Mouse (Mus musculus) lung, embryonic 15.5 days (tissue): ENCODE results near the gene Sv2b. TPM values are rescaled to one million over a fixed set of nuclear protein-coding genes. Genes with fewer than 3 reads are reported as not detected.

ENCODE experiments used
- ATAC-seq: fragments of 200-750 bp; cut with Nextera tagmentation; 2 replicates; pipeline ENCODE4 v1.8.0; 2017; ENCODE audit warnings: moderate number of reproducible peaks, borderline replicate concordance; ENCODE audit not compliant: low FRiP score, low TSS enrichment; ENCODE audit errors: extremely low read depth
- H3K27ac ChIP-seq: fragments of 300-500 bp; sonication (generic); 2 replicates; pipeline ENCODE4 v1.5.1; 2015; ENCODE audit warnings: moderate library complexity, mild to moderate bottlenecking, inconsistent platforms
- H3K27me3 ChIP-seq: fragments of 300-500 bp; sonication (generic); 2 replicates; pipeline ENCODE4 v1.6.1; 2015; ENCODE audit warnings: inconsistent platforms
- H3K36me3 ChIP-seq: fragments of 300-500 bp; sonication (generic); 2 replicates; pipeline ENCODE4 v1.6.1; 2015; ENCODE audit warnings: inconsistent platforms
- H3K4me1 ChIP-seq: fragments of 300-500 bp; sonication (generic); 2 replicates; pipeline ENCODE4 v1.6.1; 2015; ENCODE audit warnings: inconsistent platforms
- H3K4me2 ChIP-seq: fragments of 300-500 bp; sonication (generic); 2 replicates; pipeline ENCODE4 v1.6.1; 2015; ENCODE audit warnings: inconsistent platforms, mild to moderate bottlenecking, moderate library complexity
- H3K4me3 ChIP-seq: fragments of 300-500 bp; sonication (generic); 2 replicates; pipeline ENCODE4 v1.5.1; 2015; ENCODE audit warnings: mild to moderate bottlenecking, inconsistent platforms
- H3K9ac ChIP-seq: fragments of 300-500 bp; sonication (generic); 2 replicates; pipeline ENCODE4 v1.6.1; 2015; ENCODE audit warnings: inconsistent platforms
- H3K9me3 ChIP-seq: fragments of 300-500 bp; sonication (generic); 2 replicates; pipeline ENCODE4 v1.6.1; 2016; ENCODE audit warnings: inconsistent platforms
- WGBS: fragments of 180-500 bp; shearing (Covaris S2); methylation state at CpG from one replicate; pipeline ENCODE4 v1.1.7; 2015; 5-methylcytosine and 5-hydroxymethylcytosine counted together
- polyA plus RNA-seq: library from polyadenylated mRNA; unstranded; fragments of >200 nt; fragmentation: Nextera tagmentation; extraction: Ambion mirVana; gene quantifications from 2 replicates; pipeline ENCODE4 v1.2.1, GENCODE M21; 2015

Sv2b gene
- polyA plus RNA-seq, 1 experiment from 2014 or later, result 0.75 TPM

DNA sequence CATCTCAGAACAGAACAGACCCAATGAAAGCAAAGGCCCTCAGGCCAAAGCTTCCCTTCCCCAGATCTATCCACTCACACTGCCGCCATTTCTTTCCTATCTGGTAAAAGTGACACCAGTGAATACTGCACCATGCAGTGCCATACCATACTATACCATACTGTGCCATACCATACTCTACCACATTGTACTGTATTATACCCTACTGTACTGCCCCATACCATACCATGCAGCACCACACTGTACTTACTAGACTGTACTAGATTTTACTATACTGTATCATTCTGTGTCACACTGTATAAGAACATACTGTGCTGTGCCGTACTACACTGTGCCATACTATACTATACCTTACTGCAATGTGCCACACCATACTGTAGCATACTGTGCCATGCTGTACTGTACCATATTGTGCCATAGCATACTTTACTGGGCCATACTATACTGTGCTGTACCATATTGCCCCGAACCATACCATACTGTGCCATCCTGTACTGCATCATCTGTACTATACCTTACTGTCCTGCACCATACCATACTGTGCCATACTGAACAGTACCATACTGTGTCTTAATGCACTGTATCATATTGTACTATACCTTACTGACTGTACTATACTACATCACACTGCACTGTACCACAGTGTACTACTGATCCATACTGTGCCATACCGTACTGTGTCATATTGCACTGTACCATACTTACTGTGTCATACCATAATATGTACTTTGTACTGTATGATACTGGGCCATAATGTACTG, 114.7 kb downstream of the Sv2b start:
- no peaks in the 10 kb centered on the region for H3K9me3 ChIP-seq
- H3K27me3 ChIP-seq, result no peaks in the 10 kb centered on the region
- 90% methylated on average over 4 of the region's 4 CpGs for WGBS
- H3K36me3 ChIP-seq, result no peaks in the 10 kb centered on the region
- no peak overlapping the region for H3K9ac ChIP-seq
- no peaks in the 10 kb centered on the region for H3K4me1 ChIP-seq
- H3K4me2 ChIP-seq, result no peak overlapping the region
- ATAC-seq, result peak; percentile 55
- H3K4me3 ChIP-seq, result no peak overlapping the region
- no peak overlapping the region for H3K27ac ChIP-seq

DNA sequence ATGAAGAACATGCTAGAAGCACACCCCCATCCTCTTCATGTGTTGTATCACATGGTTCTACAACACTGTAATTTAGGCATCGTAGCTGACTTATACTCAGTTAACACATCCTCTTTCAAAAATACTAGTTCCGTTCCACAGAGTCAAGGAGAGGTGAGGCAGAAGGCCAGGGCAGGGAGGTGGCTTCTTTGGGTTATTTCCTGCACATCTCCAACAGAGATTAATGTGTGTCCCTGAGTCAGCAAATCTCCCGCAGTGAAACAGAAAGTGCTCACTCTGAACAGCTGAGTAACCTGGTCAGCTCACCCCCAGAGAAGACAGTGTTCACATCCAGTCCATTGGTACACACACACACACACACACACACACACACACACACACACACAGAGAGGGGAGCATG, 118.9 kb downstream of the Sv2b start:
- H3K4me2 ChIP-seq, result no peak overlapping the region
- no peaks in the 10 kb centered on the region for H3K27me3 ChIP-seq
- no peak for ATAC-seq
- no peak overlapping the region for H3K9ac ChIP-seq
- no peaks in the 10 kb centered on the region for H3K9me3 ChIP-seq
- H3K4me3 ChIP-seq, result no peak overlapping the region
- H3K4me1 ChIP-seq, result no peaks in the 10 kb centered on the region
- H3K27ac ChIP-seq, result no peak overlapping the region
- 63% methylated on average over 3 of the region's 3 CpGs for whole genome bisulfite sequencing
- H3K36me3 ChIP-seq, result no peaks in the 10 kb centered on the region

DNA sequence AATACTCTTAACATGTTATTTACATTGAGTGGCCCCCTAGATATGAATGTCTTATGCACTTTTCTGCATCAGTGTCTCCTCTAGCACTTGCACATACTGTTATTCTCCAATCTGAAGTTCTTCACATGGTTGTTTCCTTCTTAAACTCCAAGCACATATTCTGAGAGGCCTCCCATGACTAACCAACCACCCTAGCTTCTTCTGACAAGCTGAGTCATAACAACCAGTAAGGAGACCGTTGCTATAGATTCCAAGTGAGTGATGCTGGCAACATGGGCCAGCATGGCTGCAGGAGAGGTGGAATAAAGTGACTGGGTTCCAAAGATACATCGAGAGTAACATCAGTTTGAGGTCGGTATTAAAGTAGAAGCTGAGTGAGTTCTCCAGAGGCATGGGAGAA, 134.0 kb downstream of the Sv2b start:
- no peak for ATAC-seq
- H3K27ac ChIP-seq, result no peak overlapping the region
- H3K4me3 ChIP-seq, result no peak overlapping the region
- H3K4me1 ChIP-seq, result no peaks in the 10 kb centered on the region
- 88% methylated on average over 3 of the region's 3 CpGs for whole genome bisulfite sequencing
- no peaks in the 10 kb centered on the region for H3K36me3 ChIP-seq
- H3K9me3 ChIP-seq, result no peaks in the 10 kb centered on the region
- H3K4me2 ChIP-seq, result no peak overlapping the region
- H3K27me3 ChIP-seq, result no peaks in the 10 kb centered on the region
- H3K9ac ChIP-seq, result no peak overlapping the region

DNA sequence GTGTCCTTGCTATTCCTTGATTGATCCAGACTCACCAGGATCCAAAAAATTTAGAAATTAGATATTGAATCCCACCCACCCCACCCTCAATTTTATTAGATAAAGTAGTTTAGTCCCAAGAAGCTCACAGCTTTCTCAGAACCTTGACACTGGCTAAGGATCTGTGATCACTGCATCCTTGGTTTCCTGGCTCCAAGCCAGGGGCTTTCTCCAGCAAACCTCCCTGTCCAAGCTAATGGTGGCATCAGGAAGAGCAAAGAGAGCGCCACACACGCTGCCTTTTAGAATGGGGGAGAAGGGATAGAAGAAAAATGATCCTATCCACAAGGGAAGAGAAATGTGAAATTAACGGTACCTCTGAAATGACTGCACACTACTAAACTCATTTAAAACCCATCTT, 141.6 kb downstream of the Sv2b start:
- ATAC-seq, result no peak
- no peak overlapping the region for H3K4me2 ChIP-seq
- no peak overlapping the region for H3K4me3 ChIP-seq
- no peaks in the 10 kb centered on the region for H3K27me3 ChIP-seq
- no peaks in the 10 kb centered on the region for H3K9me3 ChIP-seq
- WGBS, result 65% methylated on average over 3 of the region's 3 CpGs
- no peak overlapping the region for H3K9ac ChIP-seq
- no peaks in the 10 kb centered on the region for H3K36me3 ChIP-seq
- H3K4me1 ChIP-seq, result no peaks in the 10 kb centered on the region
- H3K27ac ChIP-seq, result no peak overlapping the region

DNA sequence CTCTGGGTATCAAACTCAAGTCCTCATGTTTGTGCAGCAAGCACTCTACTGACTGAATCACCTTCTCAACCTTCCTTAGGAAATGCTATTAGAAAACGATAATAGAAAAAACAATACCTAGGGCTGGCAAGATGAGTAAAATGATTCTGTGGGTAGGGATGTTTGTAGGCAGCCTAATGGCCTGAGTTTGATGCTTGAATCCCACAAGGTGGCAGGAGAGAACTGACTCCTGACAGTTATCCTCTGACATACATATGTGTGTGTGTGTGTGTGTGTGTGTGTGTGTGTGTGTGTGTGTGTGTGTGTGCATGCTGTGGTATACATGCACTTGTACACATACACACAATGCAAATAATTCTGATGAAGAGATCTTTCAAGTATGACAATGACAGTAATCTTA, 161.9 kb downstream of the Sv2b start:
- Histone ChIP-seq H3K4me3 (no peak overlapping the region), H3K4me2 (no peak overlapping the region), H3K27me3 (no peaks in the 10 kb centered on the region), H3K9me3 (no peaks in the 10 kb centered on the region), H3K36me3 (no peaks in the 10 kb centered on the region), H3K4me1 (peaks cover 3% of the 10 kb centered on the region; the same call in 1 of the 2 replicates), H3K9ac (no peak overlapping the region), H3K27ac (no peak overlapping the region)
- WGBS, result 72% methylated on average over 1 of the region's 1 CpGs
- no peak for ATAC-seq

DNA sequence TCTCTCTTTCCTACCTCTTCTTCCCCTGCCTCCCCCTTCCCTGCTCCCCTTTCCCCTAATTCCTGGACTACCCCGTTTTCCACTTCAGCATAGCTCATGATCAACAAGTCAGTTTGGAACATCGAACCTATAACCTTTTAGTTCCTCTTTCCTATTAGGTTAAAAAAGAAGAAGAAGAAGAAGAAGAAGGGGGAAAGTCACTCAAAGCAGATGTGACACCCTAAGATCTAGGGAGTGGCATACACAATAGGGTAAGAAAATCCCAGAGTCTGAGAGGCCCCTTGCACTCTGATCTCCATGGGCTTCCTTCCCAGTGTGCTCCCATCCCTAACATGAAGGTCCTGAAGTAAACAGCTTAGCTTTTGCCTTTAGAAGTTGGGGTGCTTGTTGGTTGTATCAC, 166.3 kb downstream of the Sv2b start:
- H3K4me3 ChIP-seq, result no peak overlapping the region
- no peaks in the 10 kb centered on the region for H3K36me3 ChIP-seq
- ATAC-seq, result no peak
- no peak overlapping the region for H3K9ac ChIP-seq
- no peaks in the 10 kb centered on the region for H3K27me3 ChIP-seq
- peaks cover 9% of the 10 kb centered on the region; the same call in 1 of the 2 replicates for H3K4me1 ChIP-seq
- no peaks in the 10 kb centered on the region for H3K9me3 ChIP-seq
- H3K27ac ChIP-seq, result no peak overlapping the region
- no peak overlapping the region for H3K4me2 ChIP-seq
- 42% methylated on average over 2 of the region's 2 CpGs for WGBS

DNA sequence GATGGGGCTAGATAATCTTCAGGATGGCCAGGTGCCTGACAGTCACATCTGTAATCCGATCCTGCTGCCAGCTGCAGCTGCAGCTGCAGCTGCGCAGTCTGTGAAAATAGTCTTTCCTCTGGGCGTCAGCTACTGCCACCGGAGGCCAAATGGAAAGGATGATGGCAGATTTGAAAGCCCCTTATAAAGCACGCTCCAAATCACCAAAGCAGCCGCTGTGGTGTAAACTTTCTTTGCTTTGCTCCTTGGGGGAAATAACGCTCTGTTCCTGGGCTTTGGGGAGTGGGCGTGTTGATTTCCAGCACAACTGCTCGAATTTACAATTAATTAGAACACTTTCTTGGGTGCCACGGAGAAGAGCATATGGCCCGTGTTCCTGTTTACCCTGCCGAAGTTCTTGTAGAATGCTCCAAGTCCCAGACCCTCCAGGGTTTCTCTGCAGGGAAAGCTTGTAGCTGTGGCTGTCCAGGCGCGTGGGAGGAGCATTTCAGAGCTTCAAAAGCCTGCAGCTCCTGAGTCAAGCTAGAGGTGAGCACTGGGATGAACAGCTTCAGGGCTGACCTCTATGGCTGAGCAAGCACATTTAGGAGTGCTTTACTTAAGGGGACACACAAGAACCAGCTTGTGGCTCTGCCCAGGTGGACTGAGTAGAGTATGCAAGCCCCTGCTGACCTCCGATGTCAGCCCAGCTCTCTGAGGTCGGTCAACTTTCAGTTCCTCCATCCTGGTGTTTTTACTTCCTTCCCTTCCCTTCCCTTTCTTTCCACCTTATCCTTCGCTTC, 167.0 kb downstream of the Sv2b start:
- WGBS, result 5% methylated on average over 17 of the region's 17 CpGs
- no peak overlapping the region for H3K27ac ChIP-seq
- peak; percentile 46; the same call in 1 of the 2 replicates for ATAC-seq
- H3K4me3 ChIP-seq, result peak overlapping the region; percentile 28
- H3K27me3 ChIP-seq, result no peaks in the 10 kb centered on the region
- H3K4me2 ChIP-seq, result peak overlapping the region; percentile 61
- peaks cover 9% of the 10 kb centered on the region; the same call in 1 of the 2 replicates for H3K4me1 ChIP-seq
- no peak overlapping the region for H3K9ac ChIP-seq
- H3K9me3 ChIP-seq, result no peaks in the 10 kb centered on the region
- H3K36me3 ChIP-seq, result no peaks in the 10 kb centered on the region

DNA sequence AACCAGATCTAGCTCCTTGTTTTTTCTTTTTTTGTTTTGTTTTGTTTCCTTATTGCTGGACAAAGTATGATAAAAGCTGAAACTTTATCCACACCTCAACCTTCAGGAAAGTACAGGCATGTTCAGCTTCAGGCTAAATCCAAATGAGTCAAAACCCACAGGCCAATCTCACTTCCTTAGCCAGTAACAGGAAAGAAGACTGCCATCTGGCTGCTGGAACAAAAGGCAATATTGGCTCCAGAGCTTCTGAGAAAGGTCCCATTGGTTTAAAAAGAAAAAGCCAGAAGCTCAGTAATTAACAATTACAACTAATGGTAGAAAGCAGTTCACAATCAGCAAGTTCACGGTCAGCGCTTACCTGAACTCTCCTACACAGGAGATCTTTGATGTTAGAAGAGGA, 169.8 kb downstream of the Sv2b start:
- Histone ChIP-seq H3K36me3 (no peaks in the 10 kb centered on the region), H3K9me3 (no peaks in the 10 kb centered on the region), H3K27ac (no peak overlapping the region), H3K4me2 (no peak overlapping the region), H3K9ac (no peak overlapping the region), H3K4me1 (peaks cover 9% of the 10 kb centered on the region; the same call in 1 of the 2 replicates), H3K4me3 (no peak overlapping the region), H3K27me3 (no peaks in the 10 kb centered on the region)
- ATAC-seq, result no peak
- 95% methylated on average over 2 of the region's 2 CpGs for WGBS

DNA sequence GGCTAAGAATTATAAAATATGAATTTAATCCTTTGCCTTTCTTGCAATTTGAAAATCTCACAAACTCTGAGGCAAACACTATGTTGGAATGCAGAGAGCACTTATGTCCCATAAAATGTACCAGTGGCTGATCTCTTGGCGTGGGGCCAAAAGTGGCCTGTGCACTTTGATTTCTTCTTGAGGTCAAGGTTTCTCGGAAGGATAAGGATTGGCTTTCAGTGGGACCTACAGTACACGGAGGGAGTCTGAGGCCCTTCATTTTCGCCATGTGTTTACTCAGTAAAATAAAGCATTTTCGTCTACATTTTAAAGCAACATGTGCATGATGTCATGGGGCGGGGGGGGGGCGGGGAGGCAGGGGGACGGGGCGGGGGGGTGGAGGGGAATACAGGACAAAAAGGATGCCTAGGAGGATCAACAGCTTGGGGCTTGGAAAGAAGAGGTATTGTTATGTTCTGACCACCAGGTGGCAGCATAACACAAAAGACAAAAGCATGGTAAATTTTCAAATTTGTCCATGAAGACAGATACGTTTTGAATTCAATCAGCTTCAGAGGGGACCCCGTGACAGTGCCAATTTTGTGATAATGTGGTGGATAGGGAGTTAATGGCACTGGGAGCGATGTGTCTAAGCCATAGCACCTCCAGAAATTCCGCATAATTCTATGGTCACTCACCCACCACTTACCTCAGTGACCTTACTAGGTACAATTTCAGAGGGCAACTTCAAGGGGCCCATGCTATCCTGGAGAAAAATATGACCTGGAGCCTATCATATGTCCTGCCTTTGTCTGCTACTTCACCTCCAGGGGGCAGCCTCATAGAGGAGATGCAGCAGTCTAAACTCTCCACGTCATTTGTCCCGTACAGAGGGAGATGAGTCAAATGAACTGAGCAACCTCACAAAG, 174.1 kb downstream of the Sv2b start:
- no peak overlapping the region for H3K4me3 ChIP-seq
- H3K27ac ChIP-seq, result no peak overlapping the region
- no peaks in the 10 kb centered on the region for H3K27me3 ChIP-seq
- no peaks in the 10 kb centered on the region for H3K9me3 ChIP-seq
- peak; percentile 23; the same call in 1 of the 2 replicates for ATAC-seq
- H3K4me2 ChIP-seq, result no peak overlapping the region
- WGBS, result 19% methylated on average over 15 of the region's 15 CpGs
- H3K4me1 ChIP-seq, result no peaks in the 10 kb centered on the region
- H3K9ac ChIP-seq, result no peak overlapping the region
- H3K36me3 ChIP-seq, result no peaks in the 10 kb centered on the region

DNA sequence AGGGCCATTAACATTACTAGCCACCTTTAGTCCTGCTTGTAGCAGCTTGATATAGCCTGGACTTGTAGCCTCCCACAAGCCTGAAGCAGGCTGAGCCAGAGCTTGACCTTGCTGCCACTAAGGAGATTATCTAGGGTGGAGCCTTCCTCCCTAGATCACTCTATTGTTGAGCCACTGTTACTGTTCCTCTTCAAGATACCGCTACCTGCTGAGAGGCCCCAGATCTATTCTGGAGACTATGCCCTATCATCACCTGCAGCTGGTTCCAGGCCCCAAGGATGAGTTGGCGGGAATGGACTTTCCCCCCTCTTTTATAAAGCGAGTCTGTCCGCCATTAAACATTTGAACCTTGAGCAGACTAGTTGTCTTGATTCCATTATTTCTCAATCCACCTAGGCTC, 181.0 kb downstream of the Sv2b start:
- Histone ChIP-seq H3K9ac (no peak overlapping the region), H3K4me2 (no peak overlapping the region), H3K27ac (no peak overlapping the region), H3K4me3 (no peak overlapping the region), H3K4me1 (no peaks in the 10 kb centered on the region), H3K27me3 (no peaks in the 10 kb centered on the region), H3K9me3 (no peaks in the 10 kb centered on the region), H3K36me3 (no peaks in the 10 kb centered on the region)
- WGBS, result 83% methylated on average over 4 of the region's 4 CpGs
- no peak for ATAC-seq

DNA sequence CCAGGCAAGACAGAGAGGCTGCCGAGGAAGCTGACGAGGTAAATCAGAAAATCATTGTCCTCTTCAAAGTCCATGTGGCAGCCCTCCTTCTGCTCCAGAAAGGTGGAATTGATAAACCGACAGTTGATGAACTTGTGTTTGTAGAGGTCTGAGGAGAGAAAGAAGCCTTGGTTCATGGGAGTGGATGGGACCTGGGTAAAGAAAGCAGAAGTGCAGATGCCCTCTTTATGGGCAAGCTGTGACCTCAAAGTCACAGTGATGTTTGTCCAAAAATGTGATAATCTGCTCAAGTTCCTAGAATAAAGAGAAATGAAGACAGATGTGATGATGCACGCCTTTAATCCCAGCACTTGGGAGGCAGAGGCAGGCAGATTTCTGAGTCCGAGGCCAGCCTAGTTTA, 185.0 kb downstream of the Sv2b start:
- Histone ChIP-seq H3K27me3 (no peaks in the 10 kb centered on the region), H3K4me1 (no peaks in the 10 kb centered on the region), H3K9me3 (no peaks in the 10 kb centered on the region), H3K36me3 (no peaks in the 10 kb centered on the region), H3K27ac (no peak overlapping the region), H3K4me2 (no peak overlapping the region), H3K9ac (no peak overlapping the region), H3K4me3 (no peak overlapping the region)
- no peak for ATAC-seq
- WGBS, result 78% methylated on average over 5 of the region's 5 CpGs
